Mouse (Mus musculus): ENCODE results near the gene Dydc2. TPM values are rescaled to one million over a fixed set of nuclear protein-coding genes. Genes with fewer than 3 reads are reported as not detected.
A peak's percentile ranks its signal among the peaks of the same experiment; 100 is the strongest.

Dydc2 gene
- total RNA-seq, 1 experiment from 2014 or later = not detected

DNA sequence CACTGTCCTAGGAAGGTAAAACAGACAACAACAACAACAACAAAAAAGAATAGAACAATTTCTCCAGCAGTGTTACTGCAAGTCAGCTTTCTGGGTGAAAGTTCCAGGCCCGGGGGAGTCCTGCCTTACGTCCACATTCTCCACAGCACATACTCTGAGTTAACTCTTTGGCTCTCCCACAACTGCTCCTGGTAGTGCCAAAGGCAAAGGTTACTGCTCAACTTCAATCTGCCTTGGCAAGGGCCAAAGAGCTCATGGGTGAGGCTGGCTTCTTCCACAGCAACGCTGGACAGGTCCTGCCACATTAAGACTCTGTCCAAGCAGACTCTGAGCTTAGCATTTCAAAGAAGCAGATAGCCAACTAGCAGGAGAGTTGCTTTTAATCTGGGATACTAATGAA, 57.1 kb downstream of the Dydc2 start:
- ATAC-seq (replicated peaks in 1 of 2; ENCODE audit: insufficient read depth in 1 of 2, low FRiP score in 2 of 2, low TSS enrichment in 1 of 2, low read depth in 1 of 2, poor library complexity in 2 of 2, severe bottlenecking in 2 of 2) = no peak

DNA sequence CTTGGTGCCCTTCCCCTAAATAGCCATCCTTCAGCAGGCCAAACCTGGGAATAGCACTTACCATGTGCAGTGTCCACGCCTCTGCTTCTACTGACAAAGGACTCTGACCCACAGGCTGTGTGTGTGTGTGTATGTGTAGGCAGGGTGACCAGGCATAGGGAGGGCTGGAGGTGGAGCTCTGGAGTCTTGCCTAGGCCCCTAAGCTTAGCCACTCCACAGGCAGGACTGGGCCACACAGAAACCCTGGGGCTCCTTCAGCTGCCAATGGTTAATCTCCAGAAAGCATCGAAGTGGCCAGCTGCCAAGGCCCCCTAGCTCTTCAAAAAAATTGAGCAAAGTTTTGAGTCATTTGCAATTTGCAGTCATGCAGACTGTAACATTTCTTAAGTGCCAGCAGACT, 60.9 kb downstream of the Dydc2 start:
- ATAC-seq (replicated peaks in 1 of 2; ENCODE audit: insufficient read depth in 1 of 2, low FRiP score in 2 of 2, low TSS enrichment in 1 of 2, low read depth in 1 of 2, poor library complexity in 2 of 2, severe bottlenecking in 2 of 2) = no peak

DNA sequence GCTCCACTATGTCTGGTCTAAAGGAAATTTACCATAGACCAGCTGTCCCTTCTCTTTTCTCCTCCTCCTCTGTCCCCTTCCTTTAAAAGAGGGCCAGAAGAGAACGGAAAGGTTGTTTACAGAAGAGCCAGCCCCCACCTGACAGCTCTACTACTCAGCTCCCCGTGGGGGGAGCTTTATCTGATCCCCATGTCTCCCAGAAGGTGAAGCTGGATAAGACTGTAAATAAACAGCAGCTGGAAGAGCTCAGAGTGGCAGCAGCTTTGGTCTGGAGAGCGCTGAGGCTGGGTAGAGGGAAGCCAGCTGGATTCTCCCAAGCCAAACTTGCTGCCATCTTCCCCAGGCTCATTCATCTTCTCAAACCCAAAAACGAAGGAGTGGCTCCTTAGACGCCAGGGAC, 61.4 kb downstream of the Dydc2 start:
- ATAC-seq (replicated peaks in 1 of 2; ENCODE audit: insufficient read depth in 1 of 2, low FRiP score in 2 of 2, low TSS enrichment in 1 of 2, low read depth in 1 of 2, poor library complexity in 2 of 2, severe bottlenecking in 2 of 2) = no peak; a peak in 1 of 4 replicates

DNA sequence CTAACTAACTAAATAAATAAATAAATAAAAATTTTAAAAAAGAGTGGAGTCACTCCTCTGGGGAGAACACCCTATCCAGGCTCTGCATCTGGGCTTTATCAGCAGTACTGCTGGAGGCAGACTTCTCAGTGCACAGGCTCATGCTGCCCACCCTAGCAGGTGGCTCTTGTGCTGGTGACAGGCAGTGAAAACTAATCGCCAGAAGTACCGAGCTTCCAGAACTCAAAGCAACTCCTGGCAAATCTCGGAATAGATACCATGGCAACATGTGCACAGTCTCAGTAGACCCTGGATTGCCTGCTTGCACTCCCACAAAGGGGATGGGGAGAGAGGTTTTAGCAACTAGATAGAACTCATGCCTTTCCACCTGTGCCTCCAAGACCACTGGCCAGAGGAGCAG, 62.1 kb downstream of the Dydc2 start:
- ATAC-seq (replicated peaks in 1 of 2; ENCODE audit: insufficient read depth in 1 of 2, low FRiP score in 2 of 2, low TSS enrichment in 1 of 2, low read depth in 1 of 2, poor library complexity in 2 of 2, severe bottlenecking in 2 of 2) = no peak; a peak in 1 of 4 replicates

DNA sequence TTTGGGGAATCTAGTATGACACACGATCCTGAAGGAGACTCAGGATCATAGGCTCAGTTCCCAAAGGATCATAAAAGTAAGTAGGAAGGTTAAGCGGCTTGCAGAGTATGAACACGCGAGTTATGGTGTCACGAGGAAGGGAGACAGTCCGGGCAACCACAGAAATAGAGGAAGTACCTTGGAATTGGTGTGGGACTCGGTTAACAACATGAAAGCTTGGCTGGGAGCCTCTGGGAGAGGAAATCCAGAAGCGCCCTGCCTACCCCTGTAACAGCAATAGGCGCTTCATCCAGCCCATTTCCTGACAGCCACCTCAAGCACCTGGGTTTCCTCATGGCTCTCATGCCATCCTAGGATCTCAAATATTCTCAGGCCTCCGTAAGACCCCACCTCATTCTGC, 62.7 kb downstream of the Dydc2 start:
- peak; percentile 19 to 58 for ATAC-seq (replicated peaks in 1 of 2; ENCODE audit: insufficient read depth in 1 of 2, low FRiP score in 2 of 2, low TSS enrichment in 1 of 2, low read depth in 1 of 2, poor library complexity in 2 of 2, severe bottlenecking in 2 of 2)

DNA sequence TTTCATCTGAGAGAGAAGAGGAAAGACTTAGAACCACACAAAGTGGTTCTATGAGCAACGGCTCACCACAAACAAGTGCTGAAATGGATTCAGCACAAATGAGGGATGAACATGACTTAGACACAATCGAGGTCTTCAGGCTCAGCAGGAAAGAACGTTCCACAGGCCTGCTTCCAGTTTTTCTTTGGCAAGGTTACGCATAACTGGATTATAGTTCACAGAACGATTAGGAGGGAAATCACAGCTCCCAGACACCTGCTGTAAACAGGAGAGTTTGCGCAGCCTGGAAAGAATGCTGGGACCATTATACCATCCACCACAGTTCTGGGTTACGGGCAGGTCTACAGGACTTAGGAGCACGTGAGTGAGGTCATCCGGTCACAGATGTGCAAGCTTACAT, 63.3 kb downstream of the Dydc2 start:
- ATAC-seq (replicated peaks in 1 of 2; ENCODE audit: insufficient read depth in 1 of 2, low FRiP score in 2 of 2, low TSS enrichment in 1 of 2, low read depth in 1 of 2, poor library complexity in 2 of 2, severe bottlenecking in 2 of 2) = no peak

DNA sequence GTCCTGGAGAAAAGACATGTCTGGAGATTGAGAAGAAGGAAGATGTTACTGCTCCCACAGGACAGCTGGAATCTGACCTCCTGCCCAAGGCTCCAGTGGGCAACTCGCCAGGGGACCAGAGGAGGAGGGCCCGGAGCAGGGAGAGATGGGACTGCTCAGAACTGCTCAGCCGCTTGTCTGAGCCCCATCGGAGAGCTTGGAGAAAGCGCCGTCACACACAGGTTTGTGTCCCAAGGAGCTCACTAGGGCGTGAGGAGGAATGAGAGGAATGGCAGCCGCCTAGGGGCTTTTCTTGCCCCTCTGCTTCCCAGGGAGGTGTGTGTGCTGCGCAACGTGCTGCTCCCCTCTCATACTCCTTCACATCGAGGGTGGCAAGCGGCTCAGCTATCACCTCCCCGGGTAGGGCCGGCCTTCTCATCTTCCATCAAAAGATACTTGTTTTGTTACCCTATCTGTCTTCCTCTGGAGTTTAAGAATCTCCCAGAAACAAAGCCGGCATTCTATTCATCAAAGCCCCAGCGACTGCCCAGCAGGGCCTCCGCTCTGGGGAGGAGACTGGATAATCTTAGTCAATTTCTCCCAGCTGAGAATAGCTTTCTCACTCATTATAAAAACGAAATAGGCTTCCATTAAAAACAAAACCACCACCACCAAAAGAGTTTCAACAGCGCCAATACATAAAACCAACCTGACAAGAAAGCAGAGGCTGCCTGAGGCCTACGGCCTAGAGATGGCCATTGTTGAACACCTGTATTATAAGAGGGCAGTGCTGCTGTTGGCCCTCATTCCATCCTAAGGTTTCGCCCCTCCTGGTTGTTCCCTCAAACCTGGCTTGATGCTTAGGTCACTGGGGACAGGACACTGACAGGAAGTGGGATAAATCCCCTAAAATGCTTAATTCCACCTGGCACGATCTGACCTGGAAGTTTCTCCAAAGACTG, 64.5 kb downstream of the Dydc2 start:
- ATAC-seq (replicated peaks in 1 of 2; ENCODE audit: insufficient read depth in 1 of 2, low FRiP score in 2 of 2, low TSS enrichment in 1 of 2, low read depth in 1 of 2, poor library complexity in 2 of 2, severe bottlenecking in 2 of 2) = no peak

DNA sequence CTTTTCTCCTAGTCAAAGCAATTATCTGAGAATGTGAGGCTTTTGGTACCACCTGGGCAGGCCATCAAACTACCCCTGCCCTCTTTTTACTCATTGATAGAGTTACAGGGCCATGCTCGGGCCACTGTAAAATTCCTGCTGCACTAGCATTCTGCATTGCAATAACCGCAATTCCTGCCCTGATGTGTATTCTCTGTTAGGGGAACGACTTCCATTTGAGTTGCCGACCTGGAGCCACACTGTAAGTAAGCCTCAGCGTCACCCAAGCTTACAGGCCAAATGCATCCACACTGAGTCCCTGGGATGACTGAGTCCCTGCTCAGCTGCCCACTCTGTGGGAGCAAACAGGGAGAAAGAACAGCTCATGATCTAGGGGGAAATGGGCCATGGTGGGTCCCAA, 67.4 kb downstream of the Dydc2 start:
- no peak for ATAC-seq (replicated peaks in 1 of 2; ENCODE audit: insufficient read depth in 1 of 2, low FRiP score in 2 of 2, low TSS enrichment in 1 of 2, low read depth in 1 of 2, poor library complexity in 2 of 2, severe bottlenecking in 2 of 2)

DNA sequence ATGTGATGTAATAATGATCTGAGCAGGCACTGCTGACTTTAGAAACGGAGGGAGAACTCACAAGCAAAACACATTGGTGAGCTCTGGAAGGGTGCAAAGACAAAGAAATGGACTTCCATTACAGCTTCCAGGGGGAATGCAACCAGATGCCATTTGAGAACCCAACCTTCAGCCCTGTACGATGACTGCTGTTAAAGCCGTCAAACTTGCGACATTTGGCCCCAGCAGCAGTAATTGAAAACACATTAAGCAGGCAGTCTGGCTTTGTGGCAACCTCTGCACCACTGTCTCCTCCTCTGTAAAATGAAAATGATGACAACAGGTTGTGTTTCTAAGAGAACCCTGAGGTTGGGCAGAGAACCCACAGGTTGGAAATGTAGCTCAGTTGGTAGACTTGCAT, 68.2 kb downstream of the Dydc2 start:
- no peak for ATAC-seq (replicated peaks in 1 of 2; ENCODE audit: insufficient read depth in 1 of 2, low FRiP score in 2 of 2, low TSS enrichment in 1 of 2, low read depth in 1 of 2, poor library complexity in 2 of 2, severe bottlenecking in 2 of 2)

DNA sequence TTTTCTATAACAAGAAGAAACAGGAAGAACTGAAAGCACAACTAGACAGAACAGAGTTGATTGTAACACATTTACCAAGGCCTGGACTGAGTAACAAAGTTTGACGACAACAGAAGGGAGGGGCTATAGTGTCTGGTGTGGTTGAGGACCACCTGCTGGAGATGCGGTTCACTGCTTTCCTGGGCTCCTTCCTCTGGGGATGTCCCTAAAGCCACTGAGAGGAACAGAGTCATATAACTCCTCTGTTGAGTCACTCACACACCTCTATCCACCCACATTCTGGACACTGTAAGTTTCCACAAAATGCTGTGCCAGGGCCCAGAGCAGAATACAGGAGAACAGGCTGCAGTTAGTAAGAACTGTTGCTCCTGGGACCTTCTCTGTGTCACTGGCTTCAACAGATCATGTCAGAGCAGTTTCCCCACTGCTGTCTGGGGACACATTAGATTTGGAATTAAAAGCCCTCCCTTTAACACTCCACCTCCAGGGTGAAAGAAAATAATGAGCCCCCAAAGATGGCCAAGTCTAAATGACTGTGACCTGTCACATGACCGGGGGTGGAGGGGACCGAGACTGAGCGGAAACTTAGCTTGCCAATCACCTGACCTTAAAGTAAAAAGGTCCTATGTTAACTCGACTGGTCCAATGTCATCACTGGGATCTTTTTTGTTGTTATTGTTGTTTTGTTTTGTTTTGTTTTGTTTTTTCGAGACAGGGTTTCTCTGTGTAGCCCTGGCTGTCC, 68.9 kb downstream of the Dydc2 start:
- ATAC-seq (replicated peaks in 1 of 2; ENCODE audit: insufficient read depth in 1 of 2, low FRiP score in 2 of 2, low TSS enrichment in 1 of 2, low read depth in 1 of 2, poor library complexity in 2 of 2, severe bottlenecking in 2 of 2) = peak; percentile 73 to 77

Other genes starting within 250 kb of the Dydc2 start
- 0.35 and 1.1 TPM in 2 replicates for gene Sh2d4b, start 175.9 kb downstream of the Dydc2 start, total RNA-seq (2017)
- gene Tspan14, start 102.4 kb downstream of the Dydc2 start, total RNA-seq (2017) = 57.2 and 76.9 TPM in 2 replicates
- gene Fam213a, start 55.4 kb downstream of the Dydc2 start, total RNA-seq (2017) = 37.0 and 46.1 TPM in 2 replicates
- not detected in 2 replicates for gene Dydc1, start 3.7 kb upstream of the Dydc2 start, total RNA-seq (2017)
- gene Mat1a, start 35.8 kb upstream of the Dydc2 start, total RNA-seq (2017) = not detected in 2 replicates
- gene Sftpa1, start 62.6 kb upstream of the Dydc2 start, total RNA-seq (2017) = not detected in 2 replicates
- not detected in 2 replicates for gene Mbl1, start 82.2 kb upstream of the Dydc2 start, total RNA-seq (2017)
- not detected in 2 replicates for gene Sftpd, start 115.9 kb upstream of the Dydc2 start, total RNA-seq (2017)
- not detected in 2 replicates for gene Gm2832, start 209.6 kb upstream of the Dydc2 start, total RNA-seq (2017)

Measured in hematopoietic stem cell, adult 5-6 weeks (primary cell).